Mouse (Mus musculus): ENCODE measurements around the gene Zbtb32. TPM values are rescaled to one million over a fixed set of nuclear protein-coding genes. Genes with fewer than 3 reads are reported as not detected.

Gene Zbtb32
- total RNA-seq, 2 experiments from 2014 or later, result not detected

GRCm38 (mm10) chr7:30585170-30585569, 13.5 kb downstream of the Zbtb32 start:
- no peak for DNase-seq
- intact Hi-C loops (cut with DNase I; ENCODE audit: low total_unique reads), result no loop called here

GRCm38 (mm10) chr7:30584339-30584738, 14.4 kb downstream of the Zbtb32 start:
- DNase-seq, result no peak
- intact Hi-C loops (cut with DNase I; ENCODE audit: low total_unique reads), result no loop called here

GRCm38 (mm10) chr7:30581547-30581946, 17.2 kb downstream of the Zbtb32 start:
- intact Hi-C loops (cut with DNase I; ENCODE audit: low total_unique reads), result no loop called here

GRCm38 (mm10) chr7:30579950-30580349, 18.8 kb downstream of the Zbtb32 start:
- intact Hi-C loops (cut with DNase I; ENCODE audit: low total_unique reads), result no loop called here
- DNase-seq, result no peak

More at GRCm38 (mm10) chr7:30581547-30581946, 17.2 kb downstream of the Zbtb32 start:
- no peak for DNase-seq

GRCm38 (mm10) chr7:30572969-30573368, 25.7 kb downstream of the Zbtb32 start:
- intact Hi-C loops (cut with DNase I; ENCODE audit: low total_unique reads), result no loop called here
- peak; percentile 73 for DNase-seq

- intact Hi-C loops (cut with DNase I; ENCODE audit: low total_unique reads), result no loop called here
- DNase-seq, result no peak
These were observed 26.3 kb downstream of the Zbtb32 start for GRCm38 (mm10) chr7:30572389-30572788.

- no peak for DNase-seq
- intact Hi-C loops (cut with DNase I; ENCODE audit: low total_unique reads), result no loop called here
These were observed 31.2 kb downstream of the Zbtb32 start for GRCm38 (mm10) chr7:30567555-30567954.

GRCm38 (mm10) chr7:30566033-30566432, 32.7 kb downstream of the Zbtb32 start:
- no peak for DNase-seq
- intact Hi-C loops (cut with DNase I; ENCODE audit: low total_unique reads), result no loop called here

GRCm38 (mm10) chr7:30564970-30565571, 33.6 kb downstream of the Zbtb32 start, which contains the start of gene Igflr1:
Igflr1 (plus strand) TSS chr7:30565427.
- intact Hi-C loops (cut with DNase I; ENCODE audit: low total_unique reads), result no loop called here
- DNase-seq, result no peak

- DNase-seq, result no peak
- intact Hi-C loops (cut with DNase I; ENCODE audit: low total_unique reads), result no loop called here
These were observed 34.8 kb downstream of the Zbtb32 start for GRCm38 (mm10) chr7:30563906-30564280.

- intact Hi-C loops (cut with DNase I; ENCODE audit: low total_unique reads), result no loop called here
These were observed 35.4 kb downstream of the Zbtb32 start, which contains the start of the genes U2af1l4, Gm49396 and Psenen for GRCm38 (mm10) chr7:30563117-30563905. U2af1l4 (plus strand) TSS chr7:30563301. Gm49396 (plus strand) TSS chr7:30563344. Psenen (minus strand) TSS chr7:30563627.

GRCm38 (mm10) chr7:30562526-30563116, 36.1 kb downstream of the Zbtb32 start:
- no peak for DNase-seq
- intact Hi-C loops (cut with DNase I; ENCODE audit: low total_unique reads), result no loop called here

More at GRCm38 (mm10) chr7:30563117-30563905, 35.4 kb downstream of the Zbtb32 start, which contains the start of the genes U2af1l4, Gm49396 and Psenen:
- peak; percentile 97 for DNase-seq

- intact Hi-C loops (cut with DNase I; ENCODE audit: low total_unique reads), result no loop called here
- DNase-seq, result no peak
These were observed 38.4 kb downstream of the Zbtb32 start for GRCm38 (mm10) chr7:30560296-30560695.

GRCm38 (mm10) chr7:30559443-30559954, 39.2 kb downstream of the Zbtb32 start, which contains the start of gene Lin37:
Lin37 (minus strand) TSS chr7:30559838.
- DNase-seq, result peak; percentile 96
- intact Hi-C loops (cut with DNase I; ENCODE audit: low total_unique reads), result no loop called here

- intact Hi-C loops (cut with DNase I; ENCODE audit: low total_unique reads), result no loop called here
- no peak for DNase-seq
These were observed 39.9 kb downstream of the Zbtb32 start for GRCm38 (mm10) chr7:30558656-30559442.

- no peak for DNase-seq
These were observed 40.7 kb downstream of the Zbtb32 start for GRCm38 (mm10) chr7:30557901-30558514.

GRCm38 (mm10) chr7:30556894-30557536, 41.7 kb downstream of the Zbtb32 start:
- intact Hi-C loops (cut with DNase I; ENCODE audit: low total_unique reads), result no loop called here
- DNase-seq, result no peak

More at GRCm38 (mm10) chr7:30557901-30558514, 40.7 kb downstream of the Zbtb32 start:
- intact Hi-C loops (cut with DNase I; ENCODE audit: low total_unique reads), result no loop called here
